Mouse (Mus musculus): ENCODE measurements around the gene Unc5b.
A peak's percentile ranks its signal among the peaks of the same experiment; 100 is the strongest.
"Not testable (repeated sequence)": the region's sequence is repeated elsewhere in the genome, so short reads cannot be mapped to it uniquely, and the experiment has no call there.

Gene Unc5b

DNA sequence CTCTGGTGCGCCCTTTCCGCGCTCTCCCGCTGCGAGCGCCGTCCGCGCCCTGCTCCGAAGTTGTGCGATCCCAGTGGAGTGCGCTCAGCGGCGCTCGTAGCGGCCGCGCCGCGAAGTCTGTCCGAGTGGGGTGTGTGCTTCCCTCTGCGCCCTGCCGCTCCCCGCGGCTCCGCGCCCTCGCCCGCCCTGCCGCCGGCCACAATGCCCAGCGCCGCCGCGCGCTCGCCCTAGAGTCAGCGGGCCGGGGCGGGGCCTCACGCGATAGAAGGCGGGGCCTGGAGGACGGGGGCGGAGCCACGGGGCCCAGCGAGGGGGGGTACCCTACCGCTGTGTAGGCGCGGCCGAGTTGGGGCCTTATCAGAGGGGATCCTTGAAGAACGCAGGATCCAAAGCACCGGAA is at the start of gene Unc5b:
Gene Unc5b, minus strand, starts transcription at position 203 of the 400 bp plus-strand sequence.
- DNase-seq (ENCODE audit: low spot score): peak; percentile 11

DNA sequence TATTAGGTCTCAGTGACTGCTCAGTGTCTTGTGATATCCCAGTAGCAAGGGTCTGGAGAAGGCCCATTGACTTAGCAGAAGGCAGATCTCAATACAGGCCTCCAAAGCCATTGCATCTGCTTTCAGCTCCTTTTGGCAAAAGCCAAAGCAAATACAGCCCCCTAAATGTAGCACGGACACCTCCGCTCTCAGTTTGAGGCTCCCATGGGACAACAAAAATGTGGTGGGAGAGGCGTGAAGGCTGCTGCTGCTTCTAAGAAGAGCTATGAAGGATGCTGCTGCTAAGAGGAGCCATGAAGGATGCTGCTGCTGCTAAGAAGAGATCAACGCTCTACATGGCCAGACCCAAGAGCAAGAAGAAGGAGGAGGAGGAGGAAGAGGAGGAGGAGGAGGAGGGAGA is 48.4 kb upstream of the Unc5b start:
- no peak for DNase-seq (ENCODE audit: low spot score)

DNA sequence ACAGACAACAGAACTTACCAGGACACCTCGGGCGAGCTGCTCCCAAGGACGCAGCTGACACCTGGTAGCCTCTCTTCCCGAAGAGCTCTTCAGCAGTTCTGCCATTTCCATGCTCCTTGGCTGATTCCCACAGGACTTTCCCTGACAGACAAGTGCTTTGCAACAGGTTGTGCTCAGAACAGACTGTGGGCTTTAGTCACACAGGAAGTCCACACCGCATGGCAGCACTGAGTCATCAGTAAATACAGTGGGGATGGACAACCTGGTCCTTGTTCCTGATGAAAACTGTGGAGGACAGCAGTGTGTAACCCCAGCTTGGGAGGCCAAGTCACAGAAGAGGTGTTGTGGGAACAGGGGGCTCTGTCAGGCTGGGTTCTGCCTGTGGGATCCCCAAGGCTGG is 45.7 kb upstream of the Unc5b start:
- no peak for DNase-seq (ENCODE audit: low spot score)

DNA sequence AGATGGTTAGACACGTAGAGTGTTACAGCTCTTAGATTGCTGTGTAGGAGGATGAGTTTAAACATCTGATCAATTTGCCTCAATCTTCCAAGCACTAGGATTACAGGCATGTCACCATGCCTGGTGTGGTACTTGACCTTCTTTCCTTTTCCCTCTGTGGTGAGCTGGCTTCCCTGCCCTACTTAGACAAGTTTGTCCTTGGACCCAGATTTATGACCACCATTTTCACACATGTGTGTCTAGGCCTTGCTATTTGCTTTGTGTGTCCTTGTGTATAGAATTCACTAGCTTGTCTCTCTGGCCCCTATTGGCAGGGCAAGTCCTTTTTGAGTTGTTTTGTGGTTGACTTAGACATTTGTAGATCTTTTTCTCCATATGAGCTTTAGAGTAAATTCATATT is 43.6 kb upstream of the Unc5b start:
- DNase-seq (ENCODE audit: low spot score): no peak

DNA sequence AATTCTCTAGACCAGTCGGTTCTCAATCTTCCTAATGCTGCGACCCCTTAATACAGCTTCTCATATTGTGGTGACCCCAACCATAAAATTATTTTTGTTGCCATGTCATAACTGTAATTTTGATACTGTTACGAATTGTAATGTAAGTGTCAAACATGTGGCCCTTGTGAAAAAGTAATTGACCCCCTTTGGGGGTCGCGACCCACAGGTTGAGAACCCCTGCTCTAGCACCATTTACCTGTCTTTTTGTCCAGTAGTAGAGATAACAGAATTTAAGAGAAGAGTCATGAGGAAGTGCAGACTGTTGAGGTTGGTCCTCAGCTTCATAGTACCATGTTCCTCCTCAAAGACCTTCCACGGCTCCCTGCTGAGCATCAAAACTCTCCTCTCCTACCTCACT is 31.9 kb upstream of the Unc5b start:
- DNase-seq (ENCODE audit: low spot score): no peak

DNA sequence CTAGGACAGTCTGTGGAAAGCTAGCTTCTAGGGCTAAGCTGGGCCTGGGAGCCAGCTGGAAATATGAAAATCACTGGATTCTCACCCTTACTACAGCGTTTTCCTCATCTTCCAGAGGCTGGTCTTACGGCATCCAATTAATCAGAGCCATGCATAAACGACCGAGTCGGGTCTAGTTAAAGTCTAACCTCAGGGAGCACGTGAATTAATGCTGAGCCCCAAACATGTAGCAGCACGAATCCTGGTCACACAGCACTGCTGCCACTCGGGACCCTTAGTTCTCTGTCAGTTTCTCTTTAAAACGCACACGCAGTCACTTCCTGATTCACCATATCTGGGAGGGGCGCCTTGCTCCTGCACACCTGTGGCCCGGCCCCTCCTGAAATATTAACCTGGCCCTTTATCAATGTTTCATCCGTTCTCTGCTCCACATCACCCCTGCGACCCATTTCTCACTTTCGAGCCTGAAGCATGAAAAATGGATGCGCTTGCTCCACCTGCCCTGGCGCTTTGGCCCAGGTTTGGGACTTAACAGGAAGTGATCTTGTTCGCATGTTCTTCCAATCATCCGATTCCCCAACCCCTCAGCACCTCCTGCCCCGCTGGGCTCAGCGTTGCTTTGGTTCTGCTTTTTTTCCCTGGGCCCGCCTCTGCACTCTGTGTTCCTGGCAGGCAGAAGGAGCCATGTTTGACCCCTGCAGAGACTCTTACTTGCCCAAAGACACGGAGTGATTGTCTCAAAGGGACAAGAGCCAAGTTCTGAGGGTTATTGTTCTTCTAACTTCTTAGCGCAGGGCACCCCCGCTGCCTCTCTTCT is 31.3 kb upstream of the Unc5b start:
- no peak for DNase-seq (ENCODE audit: low spot score)

DNA sequence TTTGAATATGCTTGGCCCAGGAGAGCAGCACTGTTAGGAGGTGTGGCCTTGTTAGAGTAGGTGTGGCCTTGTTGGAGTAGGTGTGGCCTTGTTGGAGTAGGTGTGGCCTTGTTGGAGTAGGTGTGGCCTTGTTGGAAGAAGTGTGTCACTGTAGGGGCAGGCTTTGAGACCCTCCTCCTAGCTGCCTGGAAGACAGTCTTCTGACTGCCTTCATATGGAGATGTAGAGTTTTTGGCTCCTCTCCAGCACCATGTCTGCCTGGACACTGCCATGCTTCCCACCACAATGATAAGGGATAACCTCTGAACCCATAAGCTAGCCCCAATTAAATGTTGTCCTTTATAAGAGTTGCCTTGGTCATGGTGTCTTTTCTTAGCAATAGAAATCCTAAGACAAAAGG is 13.9 kb upstream of the Unc5b start:
- not testable (repeated sequence) for DNase-seq (ENCODE audit: low spot score)

DNA sequence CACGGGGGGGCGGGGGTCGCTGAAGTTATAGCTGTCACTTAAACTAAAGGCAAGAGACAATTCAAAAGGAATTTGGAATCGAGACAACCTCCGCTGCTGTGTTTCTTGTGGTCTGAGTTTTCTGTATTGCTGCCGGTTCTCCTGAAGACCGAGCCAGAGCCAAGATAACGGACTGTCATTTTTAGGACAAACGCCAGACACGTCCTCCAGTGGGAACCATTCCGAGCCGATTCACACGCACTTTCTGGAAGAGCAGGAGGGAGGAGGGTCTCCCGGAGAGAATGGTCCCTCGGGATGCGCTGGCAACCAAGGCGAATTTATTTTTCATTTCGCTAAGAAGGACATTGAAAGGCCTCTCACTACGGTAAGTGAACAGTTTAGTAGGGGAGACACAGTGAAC is 7.4 kb upstream of the Unc5b start:
- DNase-seq (ENCODE audit: low spot score): no peak

DNA sequence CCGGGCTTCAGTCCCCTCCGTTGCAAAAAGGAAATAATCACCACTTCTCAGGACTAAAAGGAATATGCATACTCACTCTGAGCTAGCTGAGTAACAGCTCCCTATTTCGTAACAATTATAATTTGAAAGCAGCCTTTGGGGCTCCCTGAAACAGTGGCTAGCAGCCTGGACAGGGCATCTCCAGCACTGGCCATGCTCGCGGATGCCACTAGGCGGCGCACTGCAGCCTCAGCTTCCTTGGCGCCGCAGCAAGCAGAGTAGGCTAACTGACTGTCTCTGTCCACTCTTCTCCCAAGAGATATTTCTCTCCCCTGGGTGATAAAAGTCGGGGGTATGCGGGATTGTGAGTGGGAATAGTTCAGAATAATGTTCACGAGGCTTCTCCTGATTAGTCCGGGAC is 3.6 kb upstream of the Unc5b start:
- peak; percentile 29 for DNase-seq (ENCODE audit: low spot score)

DNA sequence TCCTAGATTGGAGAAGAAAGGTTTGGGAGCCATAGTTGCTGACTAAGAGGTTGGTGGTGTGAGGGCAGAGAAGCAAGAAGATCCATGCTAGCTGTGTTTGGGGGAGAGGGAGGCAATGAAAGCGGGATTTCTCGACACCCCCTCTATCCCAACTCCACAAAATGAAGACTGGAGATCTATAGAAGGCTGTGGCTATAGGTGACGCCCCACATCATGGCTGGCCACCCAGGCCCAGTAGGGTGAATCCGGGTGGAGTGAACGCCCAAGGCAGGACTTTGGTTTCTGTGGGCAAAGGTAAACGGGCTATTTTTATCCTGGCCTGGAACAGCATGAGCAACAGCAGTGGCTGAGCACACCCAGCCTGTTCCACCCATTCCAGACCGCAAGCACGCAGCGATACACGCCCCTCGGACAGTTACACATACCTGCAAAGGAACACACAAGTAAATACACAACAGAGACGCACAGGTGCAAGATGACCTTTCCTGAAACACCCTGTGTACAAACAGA is 1.3 kb upstream of the Unc5b start:
- DNase-seq (ENCODE audit: low spot score): no peak

DNA sequence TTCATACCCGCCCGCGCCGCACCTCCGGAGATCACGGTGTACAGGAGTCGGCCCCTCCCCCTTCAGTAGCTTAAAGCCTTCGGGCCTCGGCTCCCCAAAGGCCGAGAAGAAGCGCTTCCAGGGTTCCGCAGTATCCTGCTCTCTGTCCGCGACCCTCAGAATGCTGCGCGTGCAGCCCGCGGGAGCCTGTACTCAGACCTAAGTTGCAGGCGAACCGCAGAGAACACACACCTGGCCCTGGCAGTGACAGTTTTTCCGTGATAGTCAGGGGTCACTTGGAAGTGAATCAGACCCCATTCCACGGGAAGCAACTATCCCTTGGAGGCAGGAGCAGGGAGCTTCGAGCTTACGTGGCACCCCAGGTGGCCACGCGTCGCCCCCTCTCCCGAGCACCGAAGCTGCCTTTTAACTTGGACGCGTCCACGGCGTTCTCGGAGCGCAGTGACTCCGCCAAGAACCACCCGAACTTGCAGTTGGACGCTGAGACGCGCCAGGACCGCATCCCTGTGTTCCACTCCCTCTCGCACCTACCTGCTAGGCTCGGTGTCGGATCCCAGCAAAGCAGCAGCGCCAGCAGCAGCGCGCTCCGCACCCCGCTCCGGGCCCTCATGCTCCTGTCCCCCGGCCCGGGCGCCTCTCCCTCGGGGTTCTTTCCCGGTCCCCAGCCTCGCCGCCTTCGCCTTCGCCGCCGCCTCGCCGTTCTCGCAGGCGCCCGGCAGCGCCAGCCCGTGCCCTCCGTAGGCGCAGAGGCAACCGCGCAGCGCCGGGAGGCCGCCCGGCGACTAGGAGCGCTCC is 628 bp downstream of the Unc5b start:
- no peak for DNase-seq (ENCODE audit: low spot score)

DNA sequence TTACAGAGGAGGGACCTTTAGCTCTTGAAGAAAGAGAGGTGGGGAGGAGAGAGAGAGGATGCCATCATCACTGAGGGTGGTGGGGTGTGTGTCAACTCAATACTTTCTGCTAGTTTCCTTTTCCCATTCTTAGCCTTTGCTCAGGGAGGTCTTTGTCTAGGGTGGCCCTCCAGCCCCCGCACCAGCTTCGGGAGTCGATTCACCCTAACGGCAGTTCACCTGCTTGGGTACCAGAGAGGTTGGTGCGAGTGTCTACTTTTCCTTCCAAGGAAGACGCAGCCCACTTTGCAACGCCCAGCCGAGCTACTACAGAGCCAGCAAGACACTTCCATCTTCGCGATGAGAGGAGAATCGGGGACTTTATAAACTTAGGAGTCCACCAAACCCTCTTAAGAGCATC is 1.4 kb downstream of the Unc5b start:
- DNase-seq (ENCODE audit: low spot score): no peak

DNA sequence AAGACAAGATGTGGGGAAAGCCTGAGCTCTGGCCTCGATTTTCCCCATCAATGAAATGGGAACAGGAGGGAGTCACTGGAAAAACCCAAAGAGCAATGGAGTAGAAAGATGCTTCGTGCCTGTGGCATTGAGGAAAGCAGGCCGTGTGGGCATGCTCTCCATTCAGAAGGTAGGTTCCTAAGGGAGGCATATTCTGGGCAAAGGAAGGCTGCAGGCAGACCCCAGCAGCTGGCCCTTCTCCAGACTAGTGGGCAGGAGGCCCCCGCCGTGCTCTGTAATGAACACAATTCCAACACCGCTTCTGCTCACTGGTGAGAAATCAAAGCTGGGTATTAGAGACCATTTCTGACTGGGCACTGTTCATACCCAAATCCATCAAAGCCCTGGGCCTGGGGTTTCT is 2.3 kb downstream of the Unc5b start:
- DNase-seq (ENCODE audit: low spot score): no peak

DNA sequence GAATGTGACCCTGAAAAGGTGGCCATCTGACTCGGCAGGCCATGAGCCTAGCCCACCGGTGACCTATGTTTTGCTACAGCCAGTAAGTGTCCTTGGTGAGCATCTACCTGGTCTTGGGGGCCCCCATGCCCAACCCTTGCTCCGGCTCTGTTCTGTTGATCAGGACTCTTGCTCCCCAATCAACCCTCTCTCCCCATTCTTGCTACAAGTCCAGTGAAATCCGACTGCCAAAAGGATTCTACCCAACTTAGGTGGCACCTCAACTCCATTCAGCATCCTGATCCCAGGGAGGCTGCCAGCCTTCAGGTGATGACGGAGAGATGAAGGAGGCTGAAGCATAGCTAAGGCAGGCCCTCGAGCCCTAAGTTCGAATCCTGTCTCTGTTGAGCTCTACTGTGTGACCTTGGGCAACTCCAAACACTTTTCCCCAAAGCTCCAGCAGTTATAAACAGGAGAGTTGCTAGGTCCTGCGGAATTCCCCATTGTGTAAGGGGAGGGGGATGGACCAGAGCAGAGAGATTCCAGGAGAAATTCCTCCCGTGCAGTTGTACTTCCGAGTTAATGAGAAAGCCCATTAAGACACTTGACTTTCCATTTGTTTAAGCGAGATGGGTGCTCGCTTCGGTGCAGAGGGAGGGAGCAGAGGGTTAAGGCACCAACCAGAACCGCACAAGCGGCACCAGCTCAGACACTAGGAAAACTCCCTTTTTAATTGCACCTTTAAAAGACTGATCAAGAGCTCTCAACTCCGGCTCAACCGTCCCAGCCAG is 3.3 kb downstream of the Unc5b start:
- DNase-seq (ENCODE audit: low spot score): no peak

DNA sequence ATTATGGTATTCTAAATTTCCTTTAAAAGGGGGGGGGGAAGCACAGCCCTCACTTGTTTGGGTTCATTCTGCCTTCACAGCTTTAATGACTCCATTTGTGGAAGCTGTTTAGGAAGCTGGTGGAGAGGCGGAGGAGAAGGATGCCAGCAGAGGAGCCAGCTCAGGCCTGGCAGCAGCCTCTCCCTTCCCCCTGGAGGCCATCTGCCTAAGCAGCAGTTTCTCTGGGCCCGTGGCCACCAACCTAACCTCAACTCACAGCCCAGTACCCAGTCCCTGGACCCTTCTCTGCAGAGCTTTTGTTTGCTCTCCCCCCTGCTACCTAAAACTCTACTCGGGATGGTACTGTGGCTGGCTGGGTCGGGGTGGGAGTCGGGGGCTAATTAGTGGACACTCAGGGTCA is 4.1 kb downstream of the Unc5b start:
- DNase-seq (ENCODE audit: low spot score): no peak

DNA sequence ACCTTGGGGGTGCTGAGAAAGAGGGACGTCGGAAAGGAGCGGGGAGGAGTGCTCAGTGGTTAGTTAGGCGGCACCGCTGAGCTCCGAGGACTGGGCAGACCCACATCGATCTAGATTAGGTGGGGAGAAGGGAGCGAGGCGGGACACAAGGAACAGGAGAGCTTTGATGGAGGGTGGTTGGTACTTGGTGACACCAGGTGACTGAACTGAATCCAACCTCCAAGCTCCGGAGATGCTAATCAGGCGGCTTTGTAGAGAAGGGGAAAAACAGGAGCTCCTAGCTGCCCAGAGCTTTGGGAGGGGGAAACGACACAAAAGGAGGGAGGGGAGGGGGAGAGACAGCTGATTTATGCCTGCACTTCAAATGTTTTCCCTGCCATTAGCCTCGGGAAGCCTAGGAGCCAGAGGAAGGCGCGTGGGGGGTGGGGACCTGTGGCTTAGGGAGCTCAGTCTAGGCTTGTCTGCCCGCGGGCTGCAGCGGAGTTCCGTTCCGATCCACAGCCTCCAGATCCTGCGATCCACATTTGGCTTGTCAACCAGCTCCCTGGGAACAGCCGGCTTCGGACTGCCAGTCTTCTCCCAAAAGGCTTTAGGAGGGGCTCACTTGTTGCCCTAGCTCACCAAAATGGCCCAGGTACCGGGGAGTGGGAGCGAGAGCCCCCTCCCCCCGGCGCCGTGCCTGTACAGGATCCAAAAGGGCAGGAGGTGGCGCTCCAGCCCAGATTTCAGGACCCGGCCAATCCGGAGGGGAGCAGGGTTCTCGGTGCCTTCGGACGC is 4.7 kb downstream of the Unc5b start:
- no peak for DNase-seq (ENCODE audit: low spot score)

DNA sequence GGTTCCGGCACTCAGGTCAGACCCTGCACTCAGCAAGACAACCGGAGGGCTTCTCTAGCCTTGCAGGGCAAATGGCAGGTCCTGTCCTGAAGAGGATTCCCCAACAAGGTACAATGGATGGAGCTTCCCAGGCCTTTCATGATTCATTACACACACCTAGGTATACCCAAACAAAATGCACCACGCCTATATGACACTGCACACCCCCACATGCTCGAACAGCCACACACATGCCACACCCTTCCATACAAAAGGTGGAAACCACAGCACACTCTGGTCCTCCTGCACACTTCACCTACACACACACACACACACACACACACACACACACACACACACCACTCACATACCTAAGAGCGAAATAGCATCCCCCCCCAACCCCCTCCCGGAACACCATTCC is 5.4 kb downstream of the Unc5b start:
- no peak for DNase-seq (ENCODE audit: low spot score)

DNA sequence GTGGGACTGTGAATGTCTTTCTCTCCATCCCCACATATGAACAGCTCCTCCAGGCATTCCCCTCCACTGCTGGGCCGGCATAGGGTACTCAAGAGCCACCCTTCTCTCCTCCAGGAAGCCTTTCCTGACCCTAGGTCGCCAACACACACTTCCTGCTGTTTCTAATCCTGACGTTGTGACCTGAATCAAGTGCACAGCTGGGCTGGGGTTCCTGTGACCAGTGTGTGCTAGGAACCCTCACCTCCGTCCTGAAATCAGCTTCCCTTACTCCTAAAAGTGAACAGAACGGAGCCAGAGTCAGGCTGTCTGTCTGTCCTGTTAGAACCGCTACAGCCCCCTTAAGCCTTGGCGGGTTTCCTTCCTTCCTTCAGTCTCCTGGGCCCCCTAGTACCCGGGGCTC is 7.6 kb downstream of the Unc5b start:
- no peak for DNase-seq (ENCODE audit: low spot score)

DNA sequence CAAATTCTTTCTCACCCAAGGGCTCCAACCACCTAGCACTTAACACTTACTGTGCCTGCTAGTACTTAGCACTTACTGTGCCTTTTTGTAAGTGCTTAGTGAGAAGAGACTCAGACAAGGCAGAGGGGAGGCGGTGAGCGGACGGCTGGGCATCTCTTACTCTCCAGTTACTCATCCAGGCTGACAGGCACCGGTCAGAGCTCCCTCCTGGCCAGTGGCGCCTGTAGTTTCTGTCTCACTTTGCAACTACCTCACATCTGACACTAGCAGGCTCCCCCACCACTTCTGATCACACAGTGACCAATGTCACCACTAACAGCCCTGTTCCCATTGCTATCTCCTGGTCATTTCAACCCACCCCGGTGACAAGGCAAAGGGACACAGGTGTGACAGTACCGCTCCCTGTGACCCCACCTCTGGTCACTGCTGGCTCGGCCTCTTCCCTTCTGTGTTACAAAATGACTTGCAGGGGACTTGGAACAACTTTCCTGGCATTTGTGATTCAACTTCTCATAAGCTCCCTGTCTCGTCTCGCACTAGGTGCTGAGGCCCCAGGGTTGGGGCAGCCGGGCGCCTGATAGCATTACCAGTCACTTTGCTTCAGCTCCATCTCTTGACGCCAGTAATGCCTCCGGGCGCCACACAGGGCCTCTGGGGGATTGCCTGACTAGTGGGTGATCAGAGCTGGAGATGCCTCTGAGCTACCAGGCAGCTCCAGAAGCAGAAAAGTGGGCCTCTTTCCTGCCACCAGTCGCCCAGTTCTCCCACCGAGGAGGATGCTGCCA is 8.5 kb downstream of the Unc5b start:
- DNase-seq (ENCODE audit: low spot score): no peak

DNA sequence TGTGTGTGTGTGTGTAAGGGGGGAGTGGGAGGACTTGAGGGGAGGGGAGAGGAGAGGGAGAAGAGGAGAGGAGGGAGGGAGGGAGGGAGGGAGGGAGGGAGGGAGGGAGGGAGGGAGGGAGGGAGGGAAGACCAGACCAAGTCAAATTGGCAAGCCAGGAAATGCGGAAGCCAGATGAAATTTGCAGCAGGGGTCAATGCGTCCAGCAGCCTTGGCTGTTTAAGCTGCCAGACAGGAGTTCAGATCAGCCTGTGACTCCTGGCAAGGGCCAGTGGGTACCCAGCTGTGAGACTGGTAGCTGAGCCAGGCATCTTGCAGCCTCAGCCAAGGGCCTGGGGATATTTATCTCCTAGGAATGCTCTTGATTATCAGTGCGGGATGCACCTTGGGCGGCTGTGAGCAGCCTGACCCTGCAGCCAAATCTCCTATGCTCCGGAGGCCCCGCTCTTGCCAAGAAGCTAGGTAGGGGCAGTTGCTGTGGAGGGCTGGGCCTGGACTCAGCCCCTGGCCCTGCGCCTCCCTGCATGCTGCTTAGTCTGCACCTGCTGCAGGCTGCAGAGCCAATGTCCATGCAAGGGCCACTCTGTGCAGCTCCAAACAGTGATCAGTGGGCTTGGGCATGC is 9.5 kb downstream of the Unc5b start:
- DNase-seq (ENCODE audit: low spot score): no peak

DNA sequence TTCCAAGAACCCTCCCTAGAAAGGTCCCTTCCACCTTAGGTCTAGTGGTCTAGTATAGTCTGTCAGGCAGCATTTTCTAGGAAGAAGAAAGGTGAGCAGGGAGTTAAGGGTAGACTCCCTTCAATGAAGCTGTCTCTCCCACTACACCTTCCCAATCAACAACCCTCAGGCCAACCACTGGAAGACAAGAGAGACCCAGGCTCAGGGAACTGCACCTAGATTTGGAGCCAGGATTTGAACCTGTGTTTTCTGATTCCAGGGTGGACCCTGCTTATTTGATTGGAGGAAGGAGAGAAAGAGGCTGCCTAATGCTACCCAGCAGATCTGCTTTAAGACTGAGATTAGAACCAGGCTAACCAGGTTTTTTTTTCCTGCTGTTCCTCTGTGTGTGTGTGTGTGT is 10.1 kb downstream of the Unc5b start:
- no peak for DNase-seq (ENCODE audit: low spot score)

All from spleen, adult 12 weeks (tissue).